24 mouse cellular contexts compared by ENCODE assay signal in genomic region chr7:45165701-45166100, GRCm38 (mm10). TPM values are rescaled to one million over a fixed set of nuclear protein-coding genes. Genes with fewer than 3 reads are reported as not detected.
DNase-seq lines count a peak whose midpoint lies in the region; ATAC-seq and TF ChIP-seq lines count a peak whose summit lies in the region.
"Had no signal": no experiment of that assay in that cellular context is flagged by ENCODE, and none has a peak within 500 bp of the region (broad histone marks: within the 10 kb centered on the region; RNA-seq: fewer than 3 reads in every experiment).

No protein-coding gene starts in this region.

- intact Hi-C loops in heart, postnatal 36 days (cut with DNase I) = no loop called here

- peak overlapping the region; percentile 91 for H3K27ac ChIP-seq in cerebellum, adult 2 months (ENCODE audit: insufficient read depth, low read length)
- no peak overlapping the region for H3K27ac ChIP-seq in forebrain, embryonic 13.5 days
- no peak overlapping the region for H3K27ac ChIP-seq in forebrain, embryonic 11.5 days (ENCODE audit: low read depth, low read length)
- H3K27ac ChIP-seq in forebrain, embryonic 15.5 days (replicated peaks) = 0 out of 2 replicates have a peak overlapping the region, but pooled peaks have one; percentile 9
- H3K27ac ChIP-seq: embryonic facial prominence, embryonic 13.5 days; heart, adult 2 months; heart, embryonic 15.5 days; hindbrain, embryonic 10.5 days; hindbrain, embryonic 14.5 days had no signal

- no peak overlapping the region for H3K9ac ChIP-seq in forebrain, embryonic 13.5 days
- H3K9ac ChIP-seq in forebrain, embryonic 11.5 days (ENCODE audit: low read length) = no peak overlapping the region
- H3K9ac ChIP-seq in forebrain, embryonic 15.5 days (replicated peaks) = no peak overlapping the region
- H3K9ac ChIP-seq: embryonic facial prominence, embryonic 13.5 days; heart, embryonic 15.5 days; hindbrain, embryonic 14.5 days had no signal

- H3K4me3 ChIP-seq in cerebellum, adult 2 months (replicated peaks; ENCODE audit: insufficient read depth, low read depth, low read length) = peak overlapping the region; percentile 79
- peak overlapping the region; percentile 50 for H3K4me3 ChIP-seq in forebrain, embryonic 13.5 days
- H3K4me3 ChIP-seq in forebrain, embryonic 11.5 days (ENCODE audit: low read depth, low read length) = no peak overlapping the region
- peak overlapping the region; percentile 49 for H3K4me3 ChIP-seq in forebrain, embryonic 15.5 days
- H3K4me3 ChIP-seq: embryonic facial prominence, embryonic 13.5 days; heart, adult 2 months; heart, embryonic 15.5 days; hindbrain, embryonic 10.5 days had no signal

- H3K9me3 ChIP-seq in forebrain, embryonic 13.5 days (replicated peaks) = no peaks in the 10 kb centered on the region; the same call in 1 of the 2 replicates
- peaks cover 7% of the 10 kb centered on the region for H3K9me3 ChIP-seq in forebrain, embryonic 11.5 days (ENCODE audit: control insufficient read depth, low read length)
- H3K9me3 ChIP-seq in forebrain, embryonic 15.5 days = no peaks in the 10 kb centered on the region

- WGBS in cerebellum, adult 2 months = 12% methylated on average over 11 of the region's 11 CpGs
- WGBS in forebrain, embryonic 13.5 days = 42% methylated on average over 11 of the region's 11 CpGs
- 44% methylated on average over 11 of the region's 11 CpGs for WGBS in forebrain, embryonic 11.5 days
- 39% methylated on average over 11 of the region's 11 CpGs for WGBS in forebrain, embryonic 15.5 days

- DNase-seq in cerebellum, adult 2 months = peak in 1 of 2 experiments; percentile 61
- no peak for DNase-seq in cerebellum, postnatal 4 days (ENCODE audit: low spot score in 2 of 2)
- no peak for DNase-seq in forebrain, embryonic 11.5 days (ENCODE audit: low spot score)
- peak; percentile 33 for DNase-seq in brain, adult 2 months (ENCODE audit: low read depth, low spot score)
- DNase-seq in heart, postnatal 36 days = no peak
- no peak for DNase-seq in thymus, postnatal 14 days
- DNase-seq: adrenal gland, postnatal 10 days; gastrocnemius, postnatal 14 days; heart, adult 2 months; heart, postnatal 14 days; kidney, adult 2 months had no signal

- no peaks in the 10 kb centered on the region for H3K36me3 ChIP-seq in forebrain, embryonic 13.5 days (ENCODE audit: poor library complexity, severe bottlenecking)
- no peaks in the 10 kb centered on the region for H3K36me3 ChIP-seq in forebrain, embryonic 11.5 days (ENCODE audit: control insufficient read depth, insufficient read depth, low read length)
- H3K36me3 ChIP-seq in forebrain, embryonic 15.5 days = no peaks in the 10 kb centered on the region

- no peak for TF ChIP-seq POLR2A in cerebellum, adult 2 months (IDR thresholded peaks at IDR 0.05; ENCODE audit: borderline replicate concordance, insufficient read depth, low read length)

- peak overlapping the region; percentile 65 for H3K4me2 ChIP-seq in forebrain, embryonic 13.5 days
- H3K4me2 ChIP-seq in forebrain, embryonic 11.5 days (ENCODE audit: low read depth, low read length, severe bottlenecking) = no peak overlapping the region
- H3K4me2 ChIP-seq in forebrain, embryonic 15.5 days (replicated peaks) = peak overlapping the region; percentile 55
- H3K4me2 ChIP-seq: embryonic facial prominence, embryonic 13.5 days; heart, embryonic 11.5 days; heart, embryonic 15.5 days; hindbrain, embryonic 14.5 days had no signal

- no peaks in the 10 kb centered on the region for H3K27me3 ChIP-seq in cerebellum, adult 2 months (ENCODE audit: control insufficient read depth, insufficient read depth, low read length)
- H3K27me3 ChIP-seq in forebrain, embryonic 13.5 days = peaks cover 84% of the 10 kb centered on the region
- H3K27me3 ChIP-seq in forebrain, embryonic 11.5 days (ENCODE audit: control insufficient read depth, insufficient read depth, low read length) = peaks cover 72% of the 10 kb centered on the region
- H3K27me3 ChIP-seq in forebrain, embryonic 15.5 days = peaks cover 67% of the 10 kb centered on the region

- peaks cover 22% of the 10 kb centered on the region for H3K4me1 ChIP-seq in cerebellum, adult 2 months (ENCODE audit: control insufficient read depth, insufficient read depth, low read length)
- peaks cover 36% of the 10 kb centered on the region for H3K4me1 ChIP-seq in forebrain, embryonic 13.5 days
- peaks cover 5% of the 10 kb centered on the region; the same call in 1 of the 2 replicates for H3K4me1 ChIP-seq in forebrain, embryonic 11.5 days (replicated peaks; ENCODE audit: control insufficient read depth, insufficient read depth, low read length)
- H3K4me1 ChIP-seq in forebrain, embryonic 15.5 days = peaks cover 48% of the 10 kb centered on the region

- no peak for ATAC-seq in forebrain, embryonic 13.5 days
- ATAC-seq in forebrain, embryonic 11.5 days (replicated peaks; ENCODE audit: low FRiP score) = no peak
- ATAC-seq in forebrain, embryonic 15.5 days (replicated peaks) = no peak
- ATAC-seq: intestine, embryonic 16.5 days had no signal

- no peak for TF ChIP-seq CTCF in cerebellum, adult 2 months (IDR thresholded peaks at IDR 0.05; ENCODE audit: borderline replicate concordance, insufficient read depth, low read depth, low read length)

RNA-seq across cellular contexts. Expression of gene Slc17a7, which starts 2.0 kb away (rescaled TPM):
- polyA plus RNA-seq in cerebellum, adult 2 months (2012; rRNA removed) = 397 and 476 TPM in 2 replicates
- 9.3 and 14.2 TPM in 2 replicates for polyA plus RNA-seq in forebrain, embryonic 13.5 days (2015; fragmentation: Nextera tagmentation; extraction: Ambion mirVana)
- 3.6 and 4.6 TPM in 2 replicates for polyA plus RNA-seq in forebrain, embryonic 11.5 days (2014; fragmentation: Nextera tagmentation; extraction: Ambion mirVana)
- polyA plus RNA-seq in forebrain, embryonic 15.5 days (2015; fragmentation: Nextera tagmentation; extraction: Ambion mirVana) = 20.1 and 24.0 TPM in 2 replicates
- total RNA-seq in heart, postnatal 36 days (2021) = 10 to 100 TPM; 19.7 to 21.0 TPM
- polyA plus RNA-seq: intestine, embryonic 16.5 days; kidney, adult 2 months had no signal

RNA-seq across cellular contexts. Expression of gene Aldh16a1, which starts 11.3 kb away (rescaled TPM):
- 17.2 and 18.0 TPM in 2 replicates for polyA plus RNA-seq in cerebellum, adult 2 months (2012; rRNA removed)
- 35.6 and 36.4 TPM in 2 replicates for polyA plus RNA-seq in forebrain, embryonic 13.5 days (2015; fragmentation: Nextera tagmentation; extraction: Ambion mirVana)
- polyA plus RNA-seq in forebrain, embryonic 11.5 days (2014; fragmentation: Nextera tagmentation; extraction: Ambion mirVana) = 44.0 and 44.1 TPM in 2 replicates
- polyA plus RNA-seq in forebrain, embryonic 15.5 days (2015; fragmentation: Nextera tagmentation; extraction: Ambion mirVana) = 25.6 and 30.8 TPM in 2 replicates
- 10 to 100 TPM; 20.6 to 22.8 TPM for total RNA-seq in heart, postnatal 36 days (2021)

RNA-seq across cellular contexts. Expression of gene Pih1d1, which starts 11.6 kb away (rescaled TPM):
- polyA plus RNA-seq in cerebellum, adult 2 months (2012; rRNA removed) = 52.3 and 53.1 TPM in 2 replicates
- 97.5 TPM in 2 replicates for polyA plus RNA-seq in forebrain, embryonic 13.5 days (2015; fragmentation: Nextera tagmentation; extraction: Ambion mirVana)
- polyA plus RNA-seq in forebrain, embryonic 11.5 days (2014; fragmentation: Nextera tagmentation; extraction: Ambion mirVana) = 95.9 and 110 TPM in 2 replicates
- polyA plus RNA-seq in forebrain, embryonic 15.5 days (2015; fragmentation: Nextera tagmentation; extraction: Ambion mirVana) = 96.0 and 96.9 TPM in 2 replicates
- 10 to 100 TPM; 41.8 to 43.1 TPM for total RNA-seq in heart, postnatal 36 days (2021)

RNA-seq across cellular contexts. Expression of gene Gfy, which starts 13.7 kb away (rescaled TPM):
- polyA plus RNA-seq in cerebellum, adult 2 months (2012; rRNA removed) = 0.54 and 0.57 TPM in 2 replicates
- not detected in 2 replicates for polyA plus RNA-seq in forebrain, embryonic 13.5 days (2015; fragmentation: Nextera tagmentation; extraction: Ambion mirVana)
- 0.13 and 0.33 TPM in 2 replicates for polyA plus RNA-seq in forebrain, embryonic 11.5 days (2014; fragmentation: Nextera tagmentation; extraction: Ambion mirVana)
- polyA plus RNA-seq in forebrain, embryonic 15.5 days (2015; fragmentation: Nextera tagmentation; extraction: Ambion mirVana) = not detected in 2 replicates
- total RNA-seq in heart, postnatal 36 days (2021) = not detected
- total RNA-seq: adrenal gland, postnatal 10 days; adrenal gland, postnatal 4 days; gastrocnemius, adult 18-20 months; heart, adult 2 months; heart, postnatal 14 days; MEL had no signal
- polyA plus RNA-seq: C2C12; gonadal fat pad, adult 2 months; heart, adult 2 months; heart, embryonic 11.5 days; heart, embryonic 15.5 days; hindbrain, embryonic 10.5 days; hindbrain, embryonic 14.5 days; intestine, embryonic 16.5 days; kidney, adult 2 months had no signal

RNA-seq across cellular contexts. Expression of gene Pth2, which starts 15.1 kb away (rescaled TPM):
- not detected in 2 replicates for polyA plus RNA-seq in cerebellum, adult 2 months (2012; rRNA removed)
- polyA plus RNA-seq in forebrain, embryonic 13.5 days (2015; fragmentation: Nextera tagmentation; extraction: Ambion mirVana) = not detected in 2 replicates
- polyA plus RNA-seq in forebrain, embryonic 11.5 days (2014; fragmentation: Nextera tagmentation; extraction: Ambion mirVana) = not detected in 2 replicates
- polyA plus RNA-seq in forebrain, embryonic 15.5 days (2015; fragmentation: Nextera tagmentation; extraction: Ambion mirVana) = not detected in 2 replicates
- total RNA-seq in heart, postnatal 36 days (2021) = not detected
- total RNA-seq: adrenal gland, postnatal 10 days; adrenal gland, postnatal 4 days; gastrocnemius, adult 18-20 months; gastrocnemius, postnatal 14 days; heart, adult 2 months; heart, postnatal 14 days; MEL had no signal
- polyA plus RNA-seq: C2C12; embryonic facial prominence, embryonic 13.5 days; gonadal fat pad, adult 2 months; heart, adult 2 months; heart, embryonic 11.5 days; heart, embryonic 15.5 days; hindbrain, embryonic 10.5 days; hindbrain, embryonic 14.5 days; intestine, embryonic 16.5 days; kidney, adult 2 months had no signal

Comparison
In these comparisons a context has a peak if more than half of its experiments do, and no peak if none do; other contexts are left out.
1. H3K27ac ChIP-seq: peak in cerebellum, adult 2 months (single experiment) and forebrain, embryonic 15.5 days (single experiment); none in forebrain, embryonic 13.5 days (single experiment) and forebrain, embryonic 11.5 days (single experiment).
2. RNA of gene Slc17a7, which starts 2.0 kb away (polyA plus RNA-seq): 397 to 476 TPM in cerebellum, adult 2 months; 20.1 to 24.0 TPM in forebrain, embryonic 15.5 days, 9.3 to 14.2 TPM in forebrain, embryonic 13.5 days and 3.6 to 4.6 TPM in forebrain, embryonic 11.5 days; every median in the first group is over 10 times any median in the second.